Mouse (Mus musculus): ENCODE measurements around the gene Glra4.
A peak's percentile ranks its signal among the peaks of the same experiment; 100 is the strongest.

Gene Glra4

GRCm38 (mm10) chrX:136780041-136780440 lies at the start of gene Glra4:
Gene Glra4 (minus strand): TSS chrX:136780141.
- no peak for DNase-seq (ENCODE audit: low spot score)

GRCm38 (mm10) chrX:136828610-136829009 lies 48.7 kb upstream of the Glra4 start:
- no peak for DNase-seq (ENCODE audit: low spot score)

- DNase-seq (ENCODE audit: low spot score), result no peak
These were observed 45.1 kb upstream of the Glra4 start for GRCm38 (mm10) chrX:136825016-136825415.

GRCm38 (mm10) chrX:136822371-136822770 lies 42.4 kb upstream of the Glra4 start, which contains the start of gene Plp1:
Gene Plp1 (plus strand): TSS chrX:136822671.
- no peak for DNase-seq (ENCODE audit: low spot score)

GRCm38 (mm10) chrX:136820250-136820649 lies 40.3 kb upstream of the Glra4 start:
- peak; percentile 85 for DNase-seq (ENCODE audit: low spot score)

GRCm38 (mm10) chrX:136819752-136820151 lies 39.8 kb upstream of the Glra4 start:
- peak; percentile 86 for DNase-seq (ENCODE audit: low spot score)

GRCm38 (mm10) chrX:136797223-136797622 lies 17.3 kb upstream of the Glra4 start:
- DNase-seq (ENCODE audit: low spot score), result no peak

- no peak for DNase-seq (ENCODE audit: low spot score)
These were observed 9.5 kb upstream of the Glra4 start for GRCm38 (mm10) chrX:136789446-136789845.

GRCm38 (mm10) chrX:136779262-136779661 lies 679 bp downstream of the Glra4 start:
- no peak for DNase-seq (ENCODE audit: low spot score)

GRCm38 (mm10) chrX:136778046-136778445 lies 1.9 kb downstream of the Glra4 start:
- no peak for DNase-seq (ENCODE audit: low spot score)

GRCm38 (mm10) chrX:136773035-136773434 lies 6.9 kb downstream of the Glra4 start:
- peak; percentile 20 for DNase-seq (ENCODE audit: low spot score)

- peak; percentile 64 for DNase-seq (ENCODE audit: low spot score)
These were observed 18.6 kb downstream of the Glra4 start for GRCm38 (mm10) chrX:136761103-136762074.

- DNase-seq (ENCODE audit: low spot score), result peak; percentile 66
These were observed 24.5 kb downstream of the Glra4 start for GRCm38 (mm10) chrX:136755464-136755863.

- peak; percentile 24 for DNase-seq (ENCODE audit: low spot score)
These were observed 30.6 kb downstream of the Glra4 start for GRCm38 (mm10) chrX:136749329-136749728.

GRCm38 (mm10) chrX:136744663-136745062 lies 35.3 kb downstream of the Glra4 start:
- peak; percentile 45 for DNase-seq (ENCODE audit: low spot score)

GRCm38 (mm10) chrX:136743459-136743858 lies 36.5 kb downstream of the Glra4 start, which contains the start of gene Morf4l2:
Gene Morf4l2 (minus strand): TSS chrX:136743690.
- DNase-seq (ENCODE audit: low spot score), result no peak

- DNase-seq (ENCODE audit: low spot score), result peak; percentile 90
These were observed 37.3 kb downstream of the Glra4 start for GRCm38 (mm10) chrX:136742661-136743103.

- DNase-seq (ENCODE audit: low spot score), result peak; percentile 51
These were observed 37.7 kb downstream of the Glra4 start for GRCm38 (mm10) chrX:136742241-136742640.

GRCm38 (mm10) chrX:136741651-136742201 lies 38.2 kb downstream of the Glra4 start:
- DNase-seq (ENCODE audit: low spot score), result no peak

- DNase-seq (ENCODE audit: low spot score), result peak; percentile 97
These were observed 38.9 kb downstream of the Glra4 start for GRCm38 (mm10) chrX:136740791-136741650.

GRCm38 (mm10) chrX:136740087-136740790 lies 39.7 kb downstream of the Glra4 start:
- peak; percentile 26 for DNase-seq (ENCODE audit: low spot score)

Measured in adipocyte (in vitro differentiated cells).